Mouse (Mus musculus) heart, postnatal 0 days (tissue): ENCODE measurements at regions not wholly inside any gene's neighbourhood (a gene's known extent, or its start where the extent isn't known, plus 50 kb on each side); places are given as distances from the start of the nearest gene placed in this dataset.

Experiments
- ATAC-seq: fragments of 200-750 bp; cut with Nextera tagmentation; 2 replicates; pipeline ENCODE4 v1.8.0; 2017; ENCODE audit warnings: low read depth, moderate number of reproducible peaks, moderate library complexity; ENCODE audit not compliant: insufficient read depth
- DNase-seq: peaks from one replicate; pipeline ENCODE4 v3.0.0-alpha.2; 2016; ENCODE audit warnings: low spot score
- H3K27ac ChIP-seq: fragments of 300-500 bp; sonication (generic); 2 replicates; pipeline ENCODE4 v1.5.1; 2014; ENCODE audit warnings: low read depth, mild to moderate bottlenecking
- H3K27me3 ChIP-seq: fragments of 300-500 bp; sonication (generic); 2 replicates; pipeline ENCODE4 v1.6.1; 2014; ENCODE audit warnings: low read length, mixed read lengths; ENCODE audit not compliant: control insufficient read depth, insufficient read depth
- H3K36me3 ChIP-seq: fragments of 300-500 bp; sonication (generic); replicated peaks from 2 replicates; pipeline ENCODE4 v1.6.1; 2014; ENCODE audit warnings: low read length, mixed read lengths; ENCODE audit not compliant: control insufficient read depth, insufficient read depth
- H3K4me1 ChIP-seq: fragments of 300-500 bp; sonication (generic); 2 replicates; pipeline ENCODE4 v1.6.1; 2014; ENCODE audit warnings: antibody characterized with exemption; ENCODE audit not compliant: control insufficient read depth, insufficient read depth
- H3K4me2 ChIP-seq: fragments of 300-500 bp; sonication (generic); 2 replicates; pipeline ENCODE4 v1.6.1; 2014; ENCODE audit warnings: low read depth, mild to moderate bottlenecking, low read length, moderate library complexity
- H3K4me3 ChIP-seq: fragments of 300-500 bp; sonication (generic); 2 replicates; pipeline ENCODE4 v1.5.1; 2014; ENCODE audit warnings: low read depth, low read length
- H3K9ac ChIP-seq: fragments of 300-500 bp; sonication (generic); replicated peaks from 2 replicates; pipeline ENCODE4 v1.6.1; 2014; ENCODE audit warnings: low read depth, low read length, mixed read lengths
- H3K9me3 ChIP-seq: fragments of 300-500 bp; sonication (generic); replicated peaks from 2 replicates; pipeline ENCODE4 v1.6.1; 2016; ENCODE audit warnings: low read length; ENCODE audit not compliant: control insufficient read depth
- CTCF ChIP-seq: IDR thresholded peaks from 2 replicates; pipeline ENCODE4 v1.5.1; 2016; ENCODE audit warnings: antibody characterized with exemption, control low read depth, low read depth
- EP300 ChIP-seq: IDR thresholded peaks from 2 replicates; pipeline ENCODE4 v1.6.1; 2016; ENCODE audit warnings: antibody characterized with exemption, low read depth
- WGBS: fragments of 180-500 bp; shearing (Covaris S2); extraction: QIAGEN DNeasy Blood & Tissue Kit; methylation state at CpG from one replicate; pipeline ENCODE4 v1.1.7; 2014; 5-methylcytosine and 5-hydroxymethylcytosine counted together

DNA sequence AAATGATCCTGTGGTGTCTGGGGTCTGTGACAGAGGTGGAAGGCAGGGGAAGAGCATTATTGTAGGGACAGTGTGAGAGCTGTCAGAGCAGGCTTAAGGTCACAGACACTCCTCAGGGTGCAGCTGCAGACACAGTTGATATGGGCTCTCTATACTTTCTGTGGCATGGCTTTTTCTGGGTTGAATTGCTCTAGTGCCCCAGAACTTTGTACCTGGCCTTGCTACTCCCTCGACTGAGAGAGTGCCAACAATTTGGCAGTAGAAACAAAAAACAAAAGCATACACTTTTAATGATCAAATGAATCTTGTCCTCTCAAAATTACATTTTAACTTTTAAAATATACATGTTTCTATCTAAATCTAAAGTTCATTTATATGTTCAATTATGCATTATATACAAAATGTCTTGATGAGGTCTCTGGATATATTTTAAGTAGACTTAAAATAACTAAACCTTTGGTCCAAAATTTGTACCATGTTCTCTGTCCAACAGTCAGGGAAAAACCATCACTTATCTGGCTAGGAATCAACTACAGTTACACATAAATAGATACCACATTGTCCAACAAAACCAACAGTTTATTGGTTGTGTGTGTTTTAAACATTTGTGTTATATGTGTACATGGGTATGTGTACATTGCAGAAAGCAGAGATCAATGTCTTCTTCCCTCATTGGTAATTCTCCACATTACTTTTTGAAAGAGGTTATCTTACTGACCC is 508.3 kb upstream of the Arpp21 start:
- WGBS, result 45% methylated on average over 1 of the region's 1 CpGs
- ATAC-seq (no peak), DNase-seq (no peak)
- Histone ChIP-seq H3K36me3 (no peaks in the 10 kb centered on the region), H3K27me3 (no peaks in the 10 kb centered on the region), H3K4me3 (no peak overlapping the region), H3K4me1 (no peaks in the 10 kb centered on the region), H3K9me3 (no peaks in the 10 kb centered on the region), H3K9ac (no peak overlapping the region), H3K4me2 (no peak overlapping the region), H3K27ac (no peak overlapping the region)
- TF ChIP-seq CTCF, result no peak
- no peak for TF ChIP-seq EP300

DNA sequence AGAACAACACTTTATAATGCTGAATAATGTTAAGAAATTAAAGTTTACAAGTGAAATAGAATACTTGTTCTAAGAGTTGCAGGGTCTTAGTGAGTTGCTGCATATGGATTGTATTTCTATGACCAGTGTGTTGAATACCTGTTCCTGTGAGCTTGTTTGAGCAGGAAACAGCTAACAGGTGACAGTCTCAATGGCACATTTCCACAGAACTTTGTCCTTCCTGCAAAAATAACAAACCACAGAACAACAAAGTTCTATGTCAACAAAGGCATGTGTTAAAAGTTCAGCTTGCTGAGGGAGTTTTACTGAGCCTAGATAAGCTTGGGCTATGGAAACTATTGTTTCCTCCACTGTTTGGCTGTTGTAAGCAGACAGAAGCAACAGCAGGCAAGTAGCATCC is 500.0 kb upstream of the Arpp21 start:
- TF ChIP-seq EP300 (no peak), CTCF (no peak)
- Histone ChIP-seq H3K27me3 (no peaks in the 10 kb centered on the region), H3K4me1 (no peaks in the 10 kb centered on the region), H3K4me3 (no peak overlapping the region), H3K9ac (no peak overlapping the region), H3K36me3 (no peaks in the 10 kb centered on the region), H3K27ac (no peak overlapping the region), H3K9me3 (no peaks in the 10 kb centered on the region), H3K4me2 (no peak overlapping the region)
- ATAC-seq, result no peak
- no peak for DNase-seq

DNA sequence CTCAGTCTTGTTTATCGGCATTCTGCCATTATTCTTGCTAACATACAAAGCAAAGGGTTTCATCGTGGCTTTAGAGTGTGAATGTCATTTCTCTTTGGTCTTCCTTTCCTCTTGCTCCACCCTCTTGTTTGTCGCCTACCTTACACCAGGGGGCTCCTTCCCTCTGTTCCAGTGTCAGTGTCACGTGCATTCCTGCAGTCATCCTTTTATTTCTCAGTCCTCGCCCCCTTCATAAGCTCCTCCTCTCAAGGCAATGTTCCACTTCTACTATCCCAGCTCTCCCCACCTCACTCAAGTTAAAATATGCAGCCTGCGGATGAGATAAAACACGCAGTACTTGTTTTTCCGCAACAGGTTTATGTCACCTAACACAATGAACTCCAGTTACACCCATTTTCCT is 489.8 kb upstream of the Arpp21 start:
- ATAC-seq (no peak; the same call in 1 of the 2 replicates), DNase-seq (peak; percentile 7)
- Histone ChIP-seq H3K9me3 (no peaks in the 10 kb centered on the region), H3K4me2 (no peak overlapping the region), H3K4me3 (no peak overlapping the region), H3K4me1 (no peaks in the 10 kb centered on the region), H3K27ac (no peak overlapping the region), H3K36me3 (no peaks in the 10 kb centered on the region), H3K9ac (no peak overlapping the region), H3K27me3 (no peaks in the 10 kb centered on the region)
- 34% methylated on average over 8 of the region's 8 CpGs for WGBS
- TF ChIP-seq CTCF, result peak; percentile 45
- TF ChIP-seq EP300, result no peak

DNA sequence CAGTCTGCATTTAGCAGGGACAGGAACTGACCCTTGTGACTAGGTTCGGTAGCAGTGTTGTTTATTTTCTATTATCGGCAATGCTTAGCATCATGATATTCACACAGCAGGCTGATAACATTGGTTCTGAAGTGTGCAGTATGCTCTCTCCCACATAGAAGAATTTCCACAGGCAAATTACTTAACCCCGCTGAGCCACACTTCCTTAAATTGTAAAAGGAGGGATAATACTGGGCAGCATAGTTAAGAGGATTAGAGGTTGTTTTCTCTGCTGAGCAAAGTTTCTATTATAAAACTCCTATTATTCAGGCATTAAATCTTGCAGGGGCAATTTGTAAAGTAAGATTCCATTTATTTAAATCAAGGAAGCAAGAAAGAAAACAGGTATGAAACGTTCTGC is 489.4 kb upstream of the Arpp21 start:
- TF ChIP-seq CTCF (no peak), EP300 (no peak)
- Histone ChIP-seq H3K27me3 (no peaks in the 10 kb centered on the region), H3K4me1 (no peaks in the 10 kb centered on the region), H3K4me3 (no peak overlapping the region), H3K4me2 (no peak overlapping the region), H3K9ac (no peak overlapping the region), H3K27ac (no peak overlapping the region), H3K36me3 (no peaks in the 10 kb centered on the region), H3K9me3 (no peaks in the 10 kb centered on the region)
- ATAC-seq (no peak), DNase-seq (no peak)
- 32% methylated on average over 4 of the region's 4 CpGs for WGBS

DNA sequence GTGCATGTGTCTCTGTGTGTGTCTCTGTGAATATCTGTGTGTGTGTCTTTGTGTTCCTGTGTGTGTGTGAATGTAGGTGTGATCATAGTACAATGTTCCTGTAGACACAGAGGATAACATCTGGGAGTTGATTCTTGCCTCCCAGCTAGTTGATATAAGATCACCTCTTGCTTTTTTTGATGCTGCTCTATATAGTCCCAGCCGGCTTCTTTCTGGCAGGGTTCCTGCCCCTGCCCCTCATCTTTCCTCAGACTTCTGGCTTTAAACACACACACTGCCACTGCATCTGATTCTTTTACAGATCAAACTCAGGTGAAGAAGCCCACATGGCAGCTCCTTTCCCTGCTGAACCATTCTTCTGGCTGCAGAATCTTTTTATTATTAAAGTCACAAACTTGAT is 487.6 kb upstream of the Arpp21 start:
- Histone ChIP-seq H3K27ac (no peak overlapping the region), H3K9me3 (no peaks in the 10 kb centered on the region), H3K27me3 (no peaks in the 10 kb centered on the region), H3K9ac (no peak overlapping the region), H3K4me3 (no peak overlapping the region), H3K36me3 (no peaks in the 10 kb centered on the region), H3K4me1 (no peaks in the 10 kb centered on the region), H3K4me2 (no peak overlapping the region)
- WGBS, result 54% methylated on average over 1 of the region's 1 CpGs
- ATAC-seq, result no peak
- DNase-seq, result no peak
- TF ChIP-seq EP300 (no peak), CTCF (no peak)

DNA sequence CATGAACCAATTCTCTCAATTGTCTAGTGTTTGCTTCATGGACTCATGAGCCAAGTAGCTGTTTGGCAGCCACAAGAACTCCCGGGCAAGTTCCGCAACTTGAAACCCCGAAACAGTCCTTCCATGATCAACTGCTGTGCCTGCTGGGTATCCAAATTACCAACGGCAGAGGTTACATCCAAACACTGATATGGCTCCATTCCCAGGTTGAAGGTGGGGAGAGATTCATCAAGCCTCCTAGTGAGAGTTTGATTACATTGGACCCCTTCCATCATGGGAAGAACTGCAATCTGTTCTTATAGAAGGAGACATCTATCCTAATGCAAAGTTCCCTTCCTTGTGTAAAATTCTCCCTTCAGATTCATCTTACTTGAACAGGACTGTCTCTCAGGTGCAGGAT is 486.8 kb upstream of the Arpp21 start:
- WGBS, result 80% methylated on average over 4 of the region's 4 CpGs
- DNase-seq (no peak), ATAC-seq (no peak)

More for the DNA sequence above, 486.8 kb upstream of the Arpp21 start:
- Histone ChIP-seq H3K27me3 (no peaks in the 10 kb centered on the region), H3K9me3 (no peaks in the 10 kb centered on the region), H3K4me2 (no peak overlapping the region), H3K4me1 (no peaks in the 10 kb centered on the region), H3K36me3 (no peaks in the 10 kb centered on the region), H3K4me3 (no peak overlapping the region), H3K9ac (no peak overlapping the region), H3K27ac (no peak overlapping the region)
- TF ChIP-seq CTCF (no peak), EP300 (no peak)
